In genomic region chr11:34087064-34087463, GRCm38 (mm10) we compare ENCODE assay signal across 27 mouse cellular contexts. TPM values are rescaled to one million over a fixed set of nuclear protein-coding genes. Genes with fewer than 3 reads are reported as not detected.
A peak's percentile ranks its signal among the peaks of the same experiment; 100 is the strongest.
DNase-seq lines count a peak whose midpoint lies in the region; ATAC-seq and TF ChIP-seq lines count a peak whose summit lies in the region.
"Had no signal": no experiment of that assay in that cellular context is flagged by ENCODE, and none has a peak within 500 bp of the region (broad histone marks: within the 10 kb centered on the region; RNA-seq: fewer than 3 reads in every experiment).

No protein-coding gene starts in this region.

- TF ChIP-seq POLR2A in heart, adult 2 months (IDR thresholded peaks at IDR 0.05; ENCODE audit: insufficient read depth, low read depth, low read length) = no peak
- no peak for TF ChIP-seq POLR2A in liver, adult 2 months (IDR thresholded peaks at IDR 0.05; ENCODE audit: extremely low read depth, insufficient read depth, low read length)
- no peak for TF ChIP-seq POLR2A in CH12.LX (IDR thresholded peaks at IDR 0.05; ENCODE audit: low read depth, low read length)

- no peak for TF ChIP-seq EP300 in heart, adult 2 months (IDR thresholded peaks at IDR 0.05; ENCODE audit: insufficient read depth, low read depth, low read length)
- TF ChIP-seq EP300 in CH12.LX (IDR thresholded peaks at IDR 0.05; ENCODE audit: low read length) = no peak

- H3K9me3 ChIP-seq in heart, embryonic 12.5 days (replicated peaks) = no peaks in the 10 kb centered on the region
- H3K9me3 ChIP-seq in liver, embryonic 12.5 days (replicated peaks) = no peaks in the 10 kb centered on the region
- H3K9me3 ChIP-seq in CH12.LX (replicated peaks; ENCODE audit: low read length) = no peaks in the 10 kb centered on the region
- H3K9me3 ChIP-seq in embryonic facial prominence, embryonic 14.5 days (ENCODE audit: control insufficient read depth, low read length) = no peaks in the 10 kb centered on the region
- H3K9me3 ChIP-seq: forebrain, embryonic 12.5 days; heart, embryonic 10.5 days; kidney, embryonic 15.5 days had no signal

- WGBS in heart, adult 2 months = 35% methylated on average over 3 of the region's 3 CpGs
- 65% methylated on average over 3 of the region's 3 CpGs for WGBS in heart, embryonic 12.5 days
- 79% methylated on average over 3 of the region's 3 CpGs for WGBS in liver, adult 2 months
- 62% methylated on average over 3 of the region's 3 CpGs for WGBS in liver, embryonic 12.5 days (ENCODE audit: insufficient replicate concordance)
- WGBS in embryonic facial prominence, embryonic 14.5 days = 62% methylated on average over 3 of the region's 3 CpGs

- dilution Hi-C loops in CH12.LX (cut with MboI; ENCODE audit: extremely low pct_ligation_motif_present, extremely low pct_unique_long_range_greater_than_20kb, low sequenced_read_pairs) = no loop called here

- peak; percentile 98 for TF ChIP-seq RAD21 in CH12.LX (IDR thresholded peaks at IDR 0.05; ENCODE audit: low read depth, low read length)

- H3K27ac ChIP-seq in heart, adult 2 months = no peak overlapping the region
- no peak overlapping the region for H3K27ac ChIP-seq in heart, embryonic 12.5 days (ENCODE audit: poor library complexity, severe bottlenecking)
- H3K27ac ChIP-seq in liver, adult 2 months (replicated peaks; ENCODE audit: insufficient read depth, low read depth, low read length) = no peak overlapping the region
- H3K27ac ChIP-seq in liver, embryonic 12.5 days = no peak overlapping the region
- H3K27ac ChIP-seq in CH12.LX (ENCODE audit: insufficient read depth, low read depth) = no peak overlapping the region
- no peak overlapping the region for H3K27ac ChIP-seq in embryonic facial prominence, embryonic 14.5 days (replicated peaks; ENCODE audit: low read depth, low read length)
- H3K27ac ChIP-seq: forebrain, embryonic 12.5 days; heart, embryonic 10.5 days; hindbrain, embryonic 14.5 days; kidney, embryonic 15.5 days; liver, embryonic 14.5 days had no signal

- H3K79me2 ChIP-seq in heart, adult 2 months (replicated peaks; ENCODE audit: control insufficient read depth, insufficient read depth, low read length) = no peaks in the 10 kb centered on the region
- no peaks in the 10 kb centered on the region for H3K79me2 ChIP-seq in liver, adult 2 months (ENCODE audit: control insufficient read depth, insufficient read depth, low read length)
- no peaks in the 10 kb centered on the region for H3K79me2 ChIP-seq in CH12.LX (replicated peaks; ENCODE audit: control insufficient read depth, extremely low read depth, insufficient read depth, poor library complexity, severe bottlenecking)

- intact Hi-C loops in heart, adult 2 months (cut with DNase I) = no loop called here

- H3K4me2 ChIP-seq in heart, embryonic 12.5 days = no peak overlapping the region
- no peak overlapping the region for H3K4me2 ChIP-seq in liver, embryonic 12.5 days
- H3K4me2 ChIP-seq in CH12.LX (ENCODE audit: insufficient read depth, low read depth, poor library complexity, severe bottlenecking) = no peak overlapping the region
- no peak overlapping the region for H3K4me2 ChIP-seq in embryonic facial prominence, embryonic 14.5 days (ENCODE audit: low read depth, low read length)
- H3K4me2 ChIP-seq: forebrain, embryonic 12.5 days; hindbrain, embryonic 14.5 days; kidney, embryonic 15.5 days had no signal

- in situ Hi-C loops in CH12.LX (cut with MboI; ENCODE audit: low pct_ligation_motif_present, low pct_unique_long_range_greater_than_20kb, low sequenced_read_pairs) = loop anchor here (5.0 to 25.0 kb wide), 2 partner anchors 140 to 350 kb away; no protein-coding TSS in a partner anchor

- H3K27me3 ChIP-seq in heart, adult 2 months (ENCODE audit: control insufficient read depth, insufficient read depth, low read length) = no peaks in the 10 kb centered on the region
- H3K27me3 ChIP-seq in heart, embryonic 12.5 days (replicated peaks) = no peaks in the 10 kb centered on the region
- H3K27me3 ChIP-seq in liver, adult 2 months (ENCODE audit: control insufficient read depth, insufficient read depth, low read length) = no peaks in the 10 kb centered on the region
- no peaks in the 10 kb centered on the region for H3K27me3 ChIP-seq in liver, embryonic 12.5 days (replicated peaks)
- no peaks in the 10 kb centered on the region for H3K27me3 ChIP-seq in CH12.LX (replicated peaks)
- no peaks in the 10 kb centered on the region for H3K27me3 ChIP-seq in embryonic facial prominence, embryonic 14.5 days (replicated peaks; ENCODE audit: control insufficient read depth, insufficient read depth, low read length)
- H3K27me3 ChIP-seq: forebrain, embryonic 12.5 days; kidney, embryonic 15.5 days had no signal

- no peak overlapping the region for H3K9ac ChIP-seq in heart, adult 2 months (ENCODE audit: low read depth, low read length)
- no peak overlapping the region for H3K9ac ChIP-seq in heart, embryonic 12.5 days
- H3K9ac ChIP-seq in liver, adult 2 months (ENCODE audit: low read depth, low read length) = no peak overlapping the region
- H3K9ac ChIP-seq in liver, embryonic 12.5 days = no peak overlapping the region
- no peak overlapping the region for H3K9ac ChIP-seq in CH12.LX (ENCODE audit: insufficient read depth, low read depth)
- no peak overlapping the region for H3K9ac ChIP-seq in embryonic facial prominence, embryonic 14.5 days (ENCODE audit: low read depth, low read length)
- H3K9ac ChIP-seq: forebrain, embryonic 12.5 days; hindbrain, embryonic 14.5 days; kidney, embryonic 15.5 days; liver, embryonic 14.5 days had no signal

- peaks cover 7% of the 10 kb centered on the region for H3K4me1 ChIP-seq in heart, adult 2 months (ENCODE audit: control insufficient read depth, insufficient read depth, low read length)
- H3K4me1 ChIP-seq in heart, embryonic 12.5 days (replicated peaks) = 0 out of 2 replicates have a peak, but pooled peaks cover 9% of the 10 kb centered on the region
- H3K4me1 ChIP-seq in liver, adult 2 months (ENCODE audit: control insufficient read depth, insufficient read depth, low read length) = no peaks in the 10 kb centered on the region; the same call in 1 of the 2 replicates
- H3K4me1 ChIP-seq in liver, embryonic 12.5 days = peaks cover 5% of the 10 kb centered on the region; the same call in 1 of the 2 replicates
- H3K4me1 ChIP-seq in CH12.LX (ENCODE audit: control insufficient read depth in 1 of 2, insufficient read depth in 2 of 2) = peaks cover 7 to 44% of the 10 kb centered on the region in 2 experiments; a peak in 3 of 4 replicates
- H3K4me1 ChIP-seq in embryonic facial prominence, embryonic 14.5 days (ENCODE audit: control insufficient read depth, insufficient read depth, low read length) = peaks cover 4% of the 10 kb centered on the region; the same call in 1 of the 2 replicates
- H3K4me1 ChIP-seq: forebrain, embryonic 12.5 days; heart, embryonic 10.5 days; kidney, embryonic 15.5 days had no signal

- DNase-seq in heart, adult 2 months = no peak
- DNase-seq in liver, adult 2 months (ENCODE audit: extremely low read depth, low read depth, low spot score) = no peak
- DNase-seq in CH12.LX (ENCODE audit: extremely low read depth) = peak; percentile 86
- DNase-seq in embryonic facial prominence, embryonic 14.5 days (ENCODE audit: low spot score) = peak; percentile 29
- no peak for DNase-seq in left cerebral cortex, adult 18-20 months (ENCODE audit: low spot score in 2 of 2)
- DNase-seq: adrenal gland, postnatal 14 days; cerebellum, adult 11 months; cerebellum, postnatal 14 days; gastrocnemius, postnatal 25 days; right cerebral cortex, postnatal 14 days; spleen, adult 18-20 months had no signal

- H3K36me3 ChIP-seq in heart, adult 2 months (ENCODE audit: control insufficient read depth, insufficient read depth, low read length) = no peaks in the 10 kb centered on the region
- H3K36me3 ChIP-seq in heart, embryonic 12.5 days = no peaks in the 10 kb centered on the region
- H3K36me3 ChIP-seq in liver, adult 2 months (ENCODE audit: control insufficient read depth, insufficient read depth, low read length) = no peaks in the 10 kb centered on the region
- no peaks in the 10 kb centered on the region for H3K36me3 ChIP-seq in liver, embryonic 12.5 days
- peaks cover 50 to 52% of the 10 kb centered on the region in 2 experiments for H3K36me3 ChIP-seq in CH12.LX (replicated peaks in 1 of 2; ENCODE audit: control insufficient read depth in 1 of 2, insufficient read depth in 1 of 2, low read length in 1 of 2)
- H3K36me3 ChIP-seq in embryonic facial prominence, embryonic 14.5 days (ENCODE audit: control insufficient read depth, insufficient read depth, low read length) = no peaks in the 10 kb centered on the region
- H3K36me3 ChIP-seq: forebrain, embryonic 12.5 days; heart, embryonic 10.5 days; kidney, embryonic 15.5 days had no signal

- ATAC-seq in heart, embryonic 12.5 days (ENCODE audit: insufficient number of reproducible peaks, low FRiP score) = no peak
- ATAC-seq in liver, embryonic 12.5 days = no peak
- ATAC-seq in embryonic facial prominence, embryonic 14.5 days (ENCODE audit: low read depth) = no peak
- ATAC-seq: activated CD4-positive, CD25-positive, alpha-beta regulatory T cell, adult 4 months; intestine, embryonic 16.5 days; midbrain, embryonic 16.5 days had no signal

- TF ChIP-seq CTCF in heart, adult 2 months (IDR thresholded peaks at IDR 0.05) = peak; percentile 51
- TF ChIP-seq CTCF in liver, adult 2 months (IDR thresholded peaks at IDR 0.05; ENCODE audit: low read depth, low read length) = peak; percentile 14; the same call in 1 of the 2 replicates
- TF ChIP-seq CTCF in CH12.LX (conservative IDR thresholded peaks at IDR 0.05 in 1 of 2, IDR thresholded peaks at IDR 0.05 in 1 of 2; ENCODE audit: low read depth in 2 of 2, low read length in 2 of 2) = peak; percentile 24 to 95; a peak in 2 of 4 replicates

- no peak overlapping the region for H3K4me3 ChIP-seq in heart, adult 2 months
- no peak overlapping the region for H3K4me3 ChIP-seq in heart, embryonic 12.5 days
- H3K4me3 ChIP-seq in liver, adult 2 months (ENCODE audit: insufficient read depth, low read depth, low read length) = no peak overlapping the region
- no peak overlapping the region for H3K4me3 ChIP-seq in liver, embryonic 12.5 days
- H3K4me3 ChIP-seq in CH12.LX (replicated peaks in 1 of 3; ENCODE audit: low read depth in 2 of 3, low read length in 2 of 3, poor library complexity in 1 of 3) = no peak overlapping the region
- no peak overlapping the region for H3K4me3 ChIP-seq in embryonic facial prominence, embryonic 14.5 days (ENCODE audit: low read depth, low read length)
- H3K4me3 ChIP-seq: forebrain, embryonic 12.5 days; heart, embryonic 10.5 days; kidney, embryonic 15.5 days had no signal

RNA-seq across cellular contexts. Expression of gene 4930469K13Rik, which starts 11.3 kb away (rescaled TPM):
- not detected for total RNA-seq in heart, adult 2 months (2021)
- not detected in 2 replicates for polyA plus RNA-seq in heart, adult 2 months (2012; rRNA removed)
- not detected in 2 replicates for polyA plus RNA-seq in heart, embryonic 12.5 days (2016; fragmentation: Nextera tagmentation; extraction: Ambion mirVana)
- total RNA-seq in liver, adult 2 months (2014; rRNA removed) = not detected in 2 replicates
- not detected in 2 replicates for polyA plus RNA-seq in liver, adult 2 months (2012; rRNA removed)
- polyA plus RNA-seq in liver, embryonic 12.5 days (2016; fragmentation: Nextera tagmentation; extraction: Ambion mirVana) = not detected in 2 replicates
- total RNA-seq in CH12.LX (2012; rRNA removed) (not detected in 2 replicates), CH12.LX (2014; rRNA removed) (0.42 TPM in 1 of 2 replicates, not detected in the other)
- polyA plus RNA-seq in CH12.LX (2012; ENCODE audit: insufficient read length, low read depth) = not detected in 2 replicates
- polyA plus RNA-seq in embryonic facial prominence, embryonic 14.5 days (2014; fragmentation: Nextera tagmentation; extraction: Ambion mirVana) = 0.54 and 0.72 TPM in 2 replicates
- total RNA-seq in left cerebral cortex, adult 18-20 months (2021) = not detected
- total RNA-seq: adrenal gland, postnatal 14 days; gastrocnemius, postnatal 25 days; heart, postnatal 14 days; layer of hippocampus, adult 18-20 months; layer of hippocampus, postnatal 25 days; left cerebral cortex, postnatal 36 days; megakaryocyte-erythroid progenitor cell, adult 5-6 weeks; neutrophil, adult 5-6 weeks had no signal
- polyA plus RNA-seq: forebrain, embryonic 12.5 days; heart, embryonic 10.5 days; liver, embryonic 14.5 days; midbrain, embryonic 16.5 days had no signal

RNA-seq across cellular contexts. Expression of gene Lcp2, which starts 40.3 kb away (rescaled TPM):
- total RNA-seq in heart, adult 2 months (2021) = 1 to 10 TPM; 1.6 to 1.7 TPM
- polyA plus RNA-seq in heart, adult 2 months (2012; rRNA removed) = 1.3 and 1.8 TPM in 2 replicates
- 1.3 TPM in 2 replicates for polyA plus RNA-seq in heart, embryonic 12.5 days (2016; fragmentation: Nextera tagmentation; extraction: Ambion mirVana)
- 2.9 and 7.3 TPM in 2 replicates for total RNA-seq in liver, adult 2 months (2014; rRNA removed)
- polyA plus RNA-seq in liver, adult 2 months (2012; rRNA removed) = 1.1 and 2.3 TPM in 2 replicates
- 10.5 and 11.5 TPM in 2 replicates for polyA plus RNA-seq in liver, embryonic 12.5 days (2016; fragmentation: Nextera tagmentation; extraction: Ambion mirVana)
- 18.3 and 19.4 TPM in 2 replicates for total RNA-seq in CH12.LX (2012; rRNA removed)
- 5.9 and 24.0 TPM in 2 replicates for total RNA-seq in CH12.LX (2014; rRNA removed)
- 18.7 and 20.1 TPM in 2 replicates for polyA plus RNA-seq in CH12.LX (2012; ENCODE audit: insufficient read length, low read depth)
- 4.9 and 6.4 TPM in 2 replicates for polyA plus RNA-seq in embryonic facial prominence, embryonic 14.5 days (2014; fragmentation: Nextera tagmentation; extraction: Ambion mirVana)
- total RNA-seq in left cerebral cortex, adult 18-20 months (2021) = 1 to 10 TPM; 2.9 to 4.0 TPM

Comparison
In these comparisons a context has a peak if more than half of its experiments do, and no peak if none do; other contexts are left out.
1. DNase-seq: peak in CH12.LX (single experiment) and embryonic facial prominence, embryonic 14.5 days (single experiment); none in heart, adult 2 months (0 of 2), liver, adult 2 months (single experiment) and left cerebral cortex, adult 18-20 months (0 of 2).
2. Peak in every context shown above with its lines, with median percentiles within 50 percentile points of each other: CTCF ChIP-seq.